Mouse (Mus musculus) cortical plate, adult 2 months (tissue): ENCODE measurements around the gene Plch1.

Source experiments
- CTCF ChIP-seq: fragments of 200-500 bp; IDR thresholded peaks from 2 replicates; pipeline ENCODE4 v1.5.1; 2011; ENCODE audit warnings: mild to moderate bottlenecking, control low read depth, low read length; ENCODE audit not compliant: insufficient read depth; ENCODE audit errors: extremely low read depth
- POLR2A ChIP-seq: fragments of 200-500 bp; IDR thresholded peaks from 2 replicates; pipeline ENCODE4 v1.6.1; 2011; ENCODE audit warnings: mild to moderate bottlenecking, low read length, control low read depth; ENCODE audit not compliant: insufficient read depth; ENCODE audit errors: extremely low read depth

DNA sequence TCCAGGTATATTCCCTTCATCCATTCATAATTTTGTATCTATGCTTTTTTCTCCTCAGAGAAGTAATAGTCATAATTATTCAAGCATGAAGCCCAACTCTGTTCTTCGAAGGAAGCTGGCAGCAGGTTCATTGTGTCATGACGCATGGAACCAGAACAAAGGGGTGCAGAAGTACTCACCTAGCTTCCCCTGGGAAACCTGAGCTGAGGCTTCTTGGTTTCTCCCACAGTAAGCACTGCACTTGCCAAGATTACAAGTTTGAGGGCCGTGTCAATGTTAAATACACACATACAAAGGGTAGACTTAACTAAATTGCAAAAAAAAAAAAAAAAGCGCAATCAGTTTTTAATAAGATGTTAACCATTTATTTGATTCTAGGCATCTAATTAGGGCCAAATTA, 3.0 kb downstream of the Plch1 start:
- TF ChIP-seq POLR2A (no peak), CTCF (no peak)
